Mouse (Mus musculus) limb, embryonic 12.5 days (tissue): ENCODE results near the gene Pmpcb. TPM values are rescaled to one million over a fixed set of nuclear protein-coding genes. Genes with fewer than 3 reads are reported as not detected.
"Not testable (repeated sequence)": the region's sequence is repeated elsewhere in the genome, so short reads cannot be mapped to it uniquely, and the experiment has no call there.

ENCODE experiments used
- ATAC-seq: fragments of 200-750 bp; cut with Nextera tagmentation; 2 replicates; pipeline ENCODE4 v1.8.0; 2017; ENCODE audit warnings: low read depth, moderate TSS enrichment; ENCODE audit not compliant: insufficient number of reproducible peaks, insufficient read depth, low FRiP score, low TSS enrichment
- H3K27ac ChIP-seq: fragments of 300-500 bp; sonication (generic); 2 replicates; pipeline ENCODE4 v1.5.1; 2016; ENCODE audit warnings: mild to moderate bottlenecking, moderate library complexity
- H3K27me3 ChIP-seq: fragments of 300-500 bp; sonication (generic); 2 replicates; pipeline ENCODE4 v1.6.1; 2016; ENCODE audit warnings: mild to moderate bottlenecking, moderate library complexity
- H3K36me3 ChIP-seq: fragments of 300-500 bp; sonication (generic); 2 replicates; pipeline ENCODE4 v1.6.1; 2016; ENCODE audit warnings: mild to moderate bottlenecking, moderate library complexity
- H3K4me1 ChIP-seq: fragments of 300-500 bp; sonication (generic); replicated peaks from 2 replicates; pipeline ENCODE4 v1.6.1; 2016
- H3K4me2 ChIP-seq: fragments of 300-500 bp; sonication (generic); 2 replicates; pipeline ENCODE4 v1.6.1; 2016; ENCODE audit warnings: mild to moderate bottlenecking, moderate library complexity
- H3K4me3 ChIP-seq: fragments of 300-500 bp; sonication (generic); replicated peaks from 2 replicates; pipeline ENCODE4 v1.5.1; 2016; ENCODE audit warnings: mild to moderate bottlenecking
- H3K9ac ChIP-seq: fragments of 300-500 bp; sonication (generic); replicated peaks from 2 replicates; pipeline ENCODE4 v1.6.1; 2016; ENCODE audit warnings: mild to moderate bottlenecking, moderate library complexity
- H3K9me3 ChIP-seq: fragments of 300-500 bp; sonication (generic); 2 replicates; pipeline ENCODE4 v1.6.1; 2016; ENCODE audit warnings: mild to moderate bottlenecking, moderate library complexity
- WGBS: fragments of 180-500 bp; shearing (Covaris S2); methylation state at CpG from one replicate; pipeline ENCODE4 v1.1.7; 2016; 5-methylcytosine and 5-hydroxymethylcytosine counted together
- polyA plus RNA-seq: library from polyadenylated mRNA; unstranded; fragments of >200 nt; fragmentation: Nextera tagmentation; extraction: Ambion mirVana; gene quantifications from 2 replicates; pipeline ENCODE4 v1.2.1, GENCODE M21; 2016

The Pmpcb gene
- polyA plus RNA-seq = 84.8 and 91.8 TPM in 2 replicates

GRCm38 (mm10) chr5:21736956-21737585, at the start of gene Pmpcb:
Pmpcb (plus strand) TSS chr5:21737141.
- H3K4me1 ChIP-seq = peaks cover 12% of the 10 kb centered on the region
- peak within 1 kb of the TSS; percentile 83 for H3K9ac ChIP-seq
- no peaks in the 10 kb centered on the region for H3K27me3 ChIP-seq
- H3K4me3 ChIP-seq = peak within 1 kb of the TSS; percentile 82
- peak; percentile 86 for ATAC-seq
- peaks cover 33% of the 10 kb centered on the region for H3K36me3 ChIP-seq
- H3K4me2 ChIP-seq = peak within 1 kb of the TSS; percentile 82
- under 1% methylated on average over 41 of the region's 42 CpGs for WGBS
- H3K27ac ChIP-seq = peak within 1 kb of the TSS; percentile 87
- no peaks in the 10 kb centered on the region for H3K9me3 ChIP-seq

GRCm38 (mm10) chr5:21692230-21692629, 44.7 kb upstream of the Pmpcb start:
- no peak for ATAC-seq
- H3K36me3 ChIP-seq = no peaks in the 10 kb centered on the region
- no peaks in the 10 kb centered on the region for H3K27me3 ChIP-seq
- no peak overlapping the region for H3K4me3 ChIP-seq
- no peak overlapping the region for H3K4me2 ChIP-seq
- 94% methylated on average over 5 of the region's 5 CpGs for WGBS
- H3K9ac ChIP-seq = no peak overlapping the region
- H3K9me3 ChIP-seq = no peaks in the 10 kb centered on the region
- no peaks in the 10 kb centered on the region for H3K4me1 ChIP-seq
- no peak overlapping the region for H3K27ac ChIP-seq

GRCm38 (mm10) chr5:21693372-21693870, 43.5 kb upstream of the Pmpcb start:
- no peak overlapping the region for H3K27ac ChIP-seq
- H3K27me3 ChIP-seq = no peaks in the 10 kb centered on the region
- H3K9me3 ChIP-seq = no peaks in the 10 kb centered on the region
- ATAC-seq = no peak
- no peaks in the 10 kb centered on the region for H3K4me1 ChIP-seq
- no peak overlapping the region for H3K9ac ChIP-seq
- H3K4me3 ChIP-seq = no peak overlapping the region
- no peaks in the 10 kb centered on the region for H3K36me3 ChIP-seq
- no peak overlapping the region for H3K4me2 ChIP-seq
- 27% methylated on average over 3 of the region's 3 CpGs for WGBS

- H3K4me1 ChIP-seq = no peaks in the 10 kb centered on the region
- no peaks in the 10 kb centered on the region for H3K9me3 ChIP-seq
- H3K4me2 ChIP-seq = no peak overlapping the region
- no peak for ATAC-seq
- WGBS = 85% methylated on average over 3 of the region's 3 CpGs
- no peak overlapping the region for H3K4me3 ChIP-seq
- no peaks in the 10 kb centered on the region for H3K27me3 ChIP-seq
- H3K9ac ChIP-seq = no peak overlapping the region
- H3K36me3 ChIP-seq = no peaks in the 10 kb centered on the region
- H3K27ac ChIP-seq = no peak overlapping the region
Observed at GRCm38 (mm10) chr5:21694854-21695490, 42.0 kb upstream of the Pmpcb start.

GRCm38 (mm10) chr5:21699555-21699954, 37.4 kb upstream of the Pmpcb start:
- H3K36me3 ChIP-seq, H3K27ac ChIP-seq, H3K9me3 ChIP-seq, H3K4me3 ChIP-seq, H3K9ac ChIP-seq, H3K4me2 ChIP-seq, H3K27me3 ChIP-seq, ATAC-seq, H3K4me1 ChIP-seq: not testable (repeated sequence)
- 96% methylated on average over 3 of the region's 3 CpGs for WGBS

GRCm38 (mm10) chr5:21700272-21700821, 36.6 kb upstream of the Pmpcb start:
- no peaks in the 10 kb centered on the region for H3K9me3 ChIP-seq
- no peak for ATAC-seq
- no peaks in the 10 kb centered on the region for H3K27me3 ChIP-seq
- H3K36me3 ChIP-seq = no peaks in the 10 kb centered on the region
- no peaks in the 10 kb centered on the region for H3K4me1 ChIP-seq
- peak overlapping the region; percentile 73 for H3K4me2 ChIP-seq
- peak overlapping the region; percentile 67 for H3K4me3 ChIP-seq
- 19% methylated on average over 10 of the region's 10 CpGs for WGBS
- peak overlapping the region; percentile 83 for H3K9ac ChIP-seq
- H3K27ac ChIP-seq = no peak overlapping the region

GRCm38 (mm10) chr5:21700934-21701333, 36.0 kb upstream of the Pmpcb start:
- H3K27ac ChIP-seq = no peak overlapping the region

GRCm38 (mm10) chr5:21701351-21702008, 35.5 kb upstream of the Pmpcb start, which contains the start of gene Napepld:
Napepld (minus strand) TSS chr5:21701396.
- under 1% methylated on average over 57 of the region's 59 CpGs for WGBS
- Histone ChIP-seq H3K4me3 (peak within 1 kb of the TSS; percentile 67), H3K36me3 (no peaks in the 10 kb centered on the region), H3K27me3 (no peaks in the 10 kb centered on the region), H3K9me3 (no peaks in the 10 kb centered on the region), H3K4me2 (peak within 1 kb of the TSS; percentile 73), H3K4me1 (no peaks in the 10 kb centered on the region), H3K27ac (peak within 1 kb of the TSS; percentile 94), H3K9ac (peak within 1 kb of the TSS; percentile 83)
- peak; percentile 98 for ATAC-seq

More at GRCm38 (mm10) chr5:21700934-21701333, 36.0 kb upstream of the Pmpcb start:
- WGBS = under 1% methylated on average over 22 of the region's 22 CpGs
- Histone ChIP-seq H3K27me3 (no peaks in the 10 kb centered on the region), H3K4me3 (peak overlapping the region; percentile 67), H3K9ac (peak overlapping the region; percentile 83), H3K9me3 (no peaks in the 10 kb centered on the region), H3K4me1 (no peaks in the 10 kb centered on the region), H3K4me2 (peak overlapping the region; percentile 73), H3K36me3 (no peaks in the 10 kb centered on the region)
- ATAC-seq = peak; percentile 69; the same call in 1 of the 2 replicates

GRCm38 (mm10) chr5:21702009-21702364, 35.0 kb upstream of the Pmpcb start:
- H3K9ac ChIP-seq = peak overlapping the region; percentile 83
- H3K4me2 ChIP-seq = peak overlapping the region; percentile 73
- no peaks in the 10 kb centered on the region for H3K4me1 ChIP-seq
- peak overlapping the region; percentile 67 for H3K4me3 ChIP-seq
- no peaks in the 10 kb centered on the region for H3K36me3 ChIP-seq
- H3K27ac ChIP-seq = peak overlapping the region; percentile 94
- 66% methylated on average over 2 of the region's 2 CpGs for WGBS
- no peaks in the 10 kb centered on the region for H3K9me3 ChIP-seq
- no peak for ATAC-seq
- no peaks in the 10 kb centered on the region for H3K27me3 ChIP-seq

- Histone ChIP-seq H3K36me3 (no peaks in the 10 kb centered on the region), H3K27ac (no peak overlapping the region), H3K4me2 (no peak overlapping the region), H3K9me3 (no peaks in the 10 kb centered on the region), H3K4me1 (no peaks in the 10 kb centered on the region), H3K4me3 (no peak overlapping the region), H3K9ac (no peak overlapping the region), H3K27me3 (no peaks in the 10 kb centered on the region)
- ATAC-seq = no peak
- WGBS = 86% methylated on average over 6 of the region's 6 CpGs
Observed at GRCm38 (mm10) chr5:21702873-21703475, 34.0 kb upstream of the Pmpcb start.

GRCm38 (mm10) chr5:21703708-21704107, 33.2 kb upstream of the Pmpcb start:
- no peak overlapping the region for H3K9ac ChIP-seq
- H3K27ac ChIP-seq = no peak overlapping the region
- peaks cover 3% of the 10 kb centered on the region; the same call in 1 of the 2 replicates for H3K9me3 ChIP-seq
- no peaks in the 10 kb centered on the region for H3K36me3 ChIP-seq
- no peak overlapping the region for H3K4me3 ChIP-seq
- ATAC-seq = no peak
- H3K4me2 ChIP-seq = no peak overlapping the region
- no peaks in the 10 kb centered on the region for H3K27me3 ChIP-seq
- no peaks in the 10 kb centered on the region for H3K4me1 ChIP-seq
- 86% methylated on average over 3 of the region's 3 CpGs for WGBS
